Mouse (Mus musculus): ENCODE results near the gene Ilf3. TPM values are rescaled to one million over a fixed set of nuclear protein-coding genes. Genes with fewer than 3 reads are reported as not detected.
A peak's percentile ranks its signal among the peaks of the same experiment; 100 is the strongest.

Gene Ilf3
- polyA plus RNA-seq, 1 experiment from 2014 or later: 284 TPM

GRCm38 (mm10) chr9:21346627-21347365, 20.9 kb upstream of the Ilf3 start:
- no peaks in the 10 kb centered on the region for H3K27me3 ChIP-seq
- WGBS: 72% methylated on average over 16 of the region's 16 CpGs
- H3K9ac ChIP-seq: no peak overlapping the region
- H3K4me2 ChIP-seq (replicated peaks): no peak overlapping the region
- no peak overlapping the region for H3K27ac ChIP-seq
- ATAC-seq (ENCODE audit: insufficient number of reproducible peaks, insufficient read depth, low FRiP score, low TSS enrichment): no peak
- H3K36me3 ChIP-seq: peaks cover 81% of the 10 kb centered on the region
- H3K4me3 ChIP-seq: no peak overlapping the region
- H3K9me3 ChIP-seq: no peaks in the 10 kb centered on the region
- no peaks in the 10 kb centered on the region for H3K4me1 ChIP-seq

GRCm38 (mm10) chr9:21348152-21348551, 19.5 kb upstream of the Ilf3 start:
- Histone ChIP-seq H3K9me3 (no peaks in the 10 kb centered on the region), H3K4me1 (peaks cover 12% of the 10 kb centered on the region), H3K27me3 (no peaks in the 10 kb centered on the region), H3K27ac (no peak overlapping the region), H3K36me3 (peaks cover 79% of the 10 kb centered on the region), H3K4me2 (replicated peaks) (no peak overlapping the region), H3K9ac (no peak overlapping the region), H3K4me3 (no peak overlapping the region)
- 87% methylated on average over 3 of the region's 3 CpGs for WGBS
- no peak for ATAC-seq (ENCODE audit: insufficient number of reproducible peaks, insufficient read depth, low FRiP score, low TSS enrichment)

- peaks cover 16% of the 10 kb centered on the region for H3K4me1 ChIP-seq
- no peak overlapping the region for H3K4me3 ChIP-seq
- no peak for ATAC-seq (ENCODE audit: insufficient number of reproducible peaks, insufficient read depth, low FRiP score, low TSS enrichment)
- no peak overlapping the region for H3K27ac ChIP-seq
- H3K4me2 ChIP-seq (replicated peaks): no peak overlapping the region
- no peaks in the 10 kb centered on the region for H3K27me3 ChIP-seq
- 91% methylated on average over 7 of the region's 7 CpGs for WGBS
- H3K36me3 ChIP-seq: peaks cover 73% of the 10 kb centered on the region
- H3K9me3 ChIP-seq: no peaks in the 10 kb centered on the region
- H3K9ac ChIP-seq: no peak overlapping the region
These were observed 16.5 kb upstream of the Ilf3 start for GRCm38 (mm10) chr9:21351178-21351577.

- no peak for ATAC-seq (ENCODE audit: insufficient number of reproducible peaks, insufficient read depth, low FRiP score, low TSS enrichment)
These were observed 15.8 kb upstream of the Ilf3 start for GRCm38 (mm10) chr9:21351702-21352377.

GRCm38 (mm10) chr9:21352463-21353372, 15.0 kb upstream of the Ilf3 start:
- Histone ChIP-seq H3K4me1 (peaks cover 16% of the 10 kb centered on the region), H3K36me3 (peaks cover 60% of the 10 kb centered on the region), H3K4me2 (replicated peaks) (0 out of 2 replicates have a peak overlapping the region, but pooled peaks have one; percentile 6), H3K9ac (0 out of 2 replicates have a peak overlapping the region, but pooled peaks have one; percentile 5), H3K4me3 (0 out of 2 replicates have a peak overlapping the region, but pooled peaks have one; percentile 4), H3K9me3 (no peaks in the 10 kb centered on the region), H3K27ac (peak overlapping the region; percentile 77), H3K27me3 (no peaks in the 10 kb centered on the region)
- WGBS: 28% methylated on average over 20 of the region's 20 CpGs
- ATAC-seq (ENCODE audit: insufficient number of reproducible peaks, insufficient read depth, low FRiP score, low TSS enrichment): peak; percentile 38; the same call in 1 of the 2 replicates

More at GRCm38 (mm10) chr9:21351702-21352377, 15.8 kb upstream of the Ilf3 start:
- Histone ChIP-seq H3K27me3 (no peaks in the 10 kb centered on the region), H3K9me3 (no peaks in the 10 kb centered on the region), H3K36me3 (peaks cover 69% of the 10 kb centered on the region), H3K27ac (peak overlapping the region; percentile 77; the same call in 1 of the 2 replicates), H3K4me1 (peaks cover 16% of the 10 kb centered on the region), H3K4me3 (no peak overlapping the region), H3K4me2 (replicated peaks) (no peak overlapping the region), H3K9ac (no peak overlapping the region)
- WGBS: 92% methylated on average over 4 of the region's 4 CpGs

- 0 out of 2 replicates have a peak overlapping the region, but pooled peaks have one; percentile 6 for H3K4me2 ChIP-seq (replicated peaks)
- H3K4me3 ChIP-seq: no peak overlapping the region
- peak; percentile 50; the same call in 1 of the 2 replicates for ATAC-seq (ENCODE audit: insufficient number of reproducible peaks, insufficient read depth, low FRiP score, low TSS enrichment)
- H3K27me3 ChIP-seq: no peaks in the 10 kb centered on the region
- no peaks in the 10 kb centered on the region for H3K9me3 ChIP-seq
- H3K36me3 ChIP-seq: peaks cover 54% of the 10 kb centered on the region
- no peak overlapping the region for H3K9ac ChIP-seq
- WGBS: 34% methylated on average over 2 of the region's 2 CpGs
- peaks cover 16% of the 10 kb centered on the region for H3K4me1 ChIP-seq
- peak overlapping the region; percentile 77 for H3K27ac ChIP-seq
These were observed 14.3 kb upstream of the Ilf3 start for GRCm38 (mm10) chr9:21353373-21353686.

DNA sequence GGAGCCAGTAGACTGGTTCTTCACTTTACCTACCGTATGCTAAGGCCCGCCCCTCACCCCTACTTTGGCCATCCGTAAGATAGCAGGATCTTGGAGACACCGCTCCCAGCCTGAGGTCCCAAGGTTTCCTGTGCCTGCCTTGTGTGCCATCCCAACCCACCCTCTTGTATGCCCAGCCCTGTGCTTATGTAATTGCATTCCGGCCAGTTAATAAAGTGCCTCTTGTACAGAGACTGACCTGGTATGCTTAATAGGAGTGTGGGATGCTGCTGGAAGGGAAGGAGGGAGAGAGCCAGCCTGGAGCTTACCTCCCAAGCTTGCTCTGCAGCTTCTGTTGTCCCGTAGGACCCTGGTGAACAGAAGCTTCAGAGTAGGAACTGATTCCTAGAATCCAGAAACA, 12.9 kb upstream of the Ilf3 start:
- H3K27me3 ChIP-seq: no peaks in the 10 kb centered on the region
- peak overlapping the region; percentile 51 for H3K27ac ChIP-seq
- H3K9ac ChIP-seq: no peak overlapping the region; the same call in 1 of the 2 replicates
- 78% methylated on average over 6 of the region's 6 CpGs for WGBS
- H3K4me1 ChIP-seq: peaks cover 16% of the 10 kb centered on the region
- no peak overlapping the region for H3K4me2 ChIP-seq (replicated peaks)
- H3K4me3 ChIP-seq: no peak overlapping the region
- peaks cover 42% of the 10 kb centered on the region for H3K36me3 ChIP-seq
- no peaks in the 10 kb centered on the region for H3K9me3 ChIP-seq
- ATAC-seq (ENCODE audit: insufficient number of reproducible peaks, insufficient read depth, low FRiP score, low TSS enrichment): no peak

GRCm38 (mm10) chr9:21356981-21357718, 10.5 kb upstream of the Ilf3 start:
- no peaks in the 10 kb centered on the region for H3K9me3 ChIP-seq
- WGBS: 0% methylated on average over 1 of the region's 1 CpGs
- no peak overlapping the region for H3K9ac ChIP-seq
- peaks cover 27% of the 10 kb centered on the region for H3K36me3 ChIP-seq
- H3K27me3 ChIP-seq: 0 out of 2 replicates have a peak, but pooled peaks cover 5% of the 10 kb centered on the region
- H3K4me2 ChIP-seq (replicated peaks): no peak overlapping the region
- no peak for ATAC-seq (ENCODE audit: insufficient number of reproducible peaks, insufficient read depth, low FRiP score, low TSS enrichment)
- H3K4me3 ChIP-seq: no peak overlapping the region
- H3K27ac ChIP-seq: no peak overlapping the region
- H3K4me1 ChIP-seq: peaks cover 14% of the 10 kb centered on the region

DNA sequence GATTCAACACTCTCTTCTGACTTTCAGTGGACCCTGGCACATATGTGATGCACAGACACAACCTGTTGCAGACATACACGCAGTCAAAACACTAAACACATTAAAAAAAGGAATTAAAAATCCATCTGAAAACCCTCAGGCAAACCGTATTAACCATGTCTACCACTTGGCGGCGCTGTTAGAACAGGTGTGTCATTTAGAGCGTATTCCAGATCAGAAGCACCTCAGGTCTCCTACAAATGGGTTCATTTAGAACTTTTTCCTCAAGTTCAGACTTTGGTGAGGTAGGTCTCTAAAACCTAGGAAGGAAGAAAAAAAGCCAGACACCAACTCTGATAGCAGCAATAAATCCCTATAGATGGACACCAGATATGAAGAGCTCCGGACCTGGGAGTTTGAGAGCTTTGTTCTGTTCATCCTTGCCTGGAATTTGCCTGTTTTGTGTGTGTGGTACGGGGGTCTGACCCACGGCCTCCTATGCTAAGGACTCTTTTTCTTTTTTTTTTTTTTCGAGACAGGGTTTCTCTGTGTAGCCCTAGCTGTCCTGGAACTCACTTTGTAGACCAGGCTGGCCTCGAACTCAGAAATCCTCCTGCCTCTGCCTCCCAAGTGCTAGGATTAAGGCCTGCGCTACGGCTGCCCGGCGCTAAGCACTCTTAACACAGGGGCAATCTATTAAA, 990 bp upstream of the Ilf3 start:
- Histone ChIP-seq H3K9ac (no peak overlapping the region), H3K4me2 (replicated peaks) (peak overlapping the region; percentile 57), H3K36me3 (peaks cover 3% of the 10 kb centered on the region), H3K9me3 (no peaks in the 10 kb centered on the region), H3K27ac (peak overlapping the region; percentile 90), H3K4me3 (peak overlapping the region; percentile 83), H3K27me3 (0 out of 2 replicates have a peak, but pooled peaks cover 4% of the 10 kb centered on the region), H3K4me1 (peaks cover 14% of the 10 kb centered on the region)
- no peak for ATAC-seq (ENCODE audit: insufficient number of reproducible peaks, insufficient read depth, low FRiP score, low TSS enrichment)
- 39% methylated on average over 14 of the region's 14 CpGs for WGBS

DNA sequence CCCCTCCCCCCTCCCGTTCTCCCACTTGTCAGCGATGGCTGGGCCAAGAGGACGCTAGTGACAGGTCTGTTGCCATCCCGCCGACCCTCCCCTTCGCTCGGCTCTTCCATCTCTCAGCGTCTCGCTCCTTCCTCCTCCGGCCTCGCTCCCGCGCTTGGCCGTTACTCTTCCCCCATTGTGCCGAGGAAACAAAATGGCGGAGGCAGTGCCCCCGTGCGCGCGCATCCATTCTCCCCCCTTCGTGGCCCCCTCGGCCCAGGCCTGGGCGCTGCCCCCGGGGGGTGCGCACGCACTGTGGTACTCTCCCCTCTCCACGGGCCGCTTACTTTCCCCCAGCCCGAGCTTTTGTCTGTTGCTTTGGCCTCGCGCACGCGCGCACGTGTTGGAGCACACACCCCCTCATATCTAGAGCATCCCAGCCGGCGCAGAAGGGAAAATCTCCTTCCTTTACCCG, 487 bp downstream of the Ilf3 start:
- H3K27ac ChIP-seq: peak overlapping the region; percentile 88
- peak overlapping the region; percentile 91 for H3K9ac ChIP-seq
- no peaks in the 10 kb centered on the region for H3K27me3 ChIP-seq
- WGBS: under 1% methylated on average over 31 of the region's 38 CpGs
- no peaks in the 10 kb centered on the region for H3K9me3 ChIP-seq
- H3K4me1 ChIP-seq: peaks cover 14% of the 10 kb centered on the region
- H3K36me3 ChIP-seq: peaks cover 16% of the 10 kb centered on the region
- peak overlapping the region; percentile 83 for H3K4me3 ChIP-seq
- peak overlapping the region; percentile 84 for H3K4me2 ChIP-seq (replicated peaks)
- ATAC-seq (ENCODE audit: insufficient number of reproducible peaks, insufficient read depth, low FRiP score, low TSS enrichment): peak; percentile 60; the same call in 1 of the 2 replicates

All from embryonic facial prominence, embryonic 12.5 days (tissue).